Mouse (Mus musculus) heart, embryonic 16.5 days (tissue): ENCODE measurements at regions not wholly inside any gene's neighbourhood (a gene's known extent, or its start where the extent isn't known, plus 50 kb on each side); places are given as distances from the start of the nearest gene placed in this dataset.

Source experiments
- ATAC-seq: fragments of 200-750 bp; cut with Nextera tagmentation; replicated peaks from 2 replicates; pipeline ENCODE4 v1.8.0; 2017; ENCODE audit warnings: moderate number of reproducible peaks; ENCODE audit not compliant: insufficient read depth, low FRiP score; ENCODE audit errors: extremely low read depth
- H3K27ac ChIP-seq: fragments of 300-500 bp; sonication (generic); 2 replicates; pipeline ENCODE4 v1.5.1; 2014; ENCODE audit warnings: mild to moderate bottlenecking, low read length, control low read depth, moderate library complexity
- H3K27me3 ChIP-seq: fragments of 300-500 bp; sonication (generic); 2 replicates; pipeline ENCODE4 v1.6.1; 2014; ENCODE audit warnings: low read length, mixed read lengths; ENCODE audit not compliant: control insufficient read depth, insufficient read depth
- H3K36me3 ChIP-seq: fragments of 300-500 bp; sonication (generic); 2 replicates; pipeline ENCODE4 v1.6.1; 2014; ENCODE audit not compliant: control insufficient read depth, insufficient read depth
- H3K4me1 ChIP-seq: fragments of 300-500 bp; sonication (generic); 2 replicates; pipeline ENCODE4 v1.6.1; 2014; ENCODE audit warnings: low read length, mixed read lengths; ENCODE audit not compliant: control insufficient read depth, insufficient read depth
- H3K4me2 ChIP-seq: fragments of 300-500 bp; sonication (generic); 2 replicates; pipeline ENCODE4 v1.6.1; 2014; ENCODE audit warnings: low read depth, mild to moderate bottlenecking, control low read depth, low read length
- H3K4me3 ChIP-seq: fragments of 300-500 bp; sonication (generic); 2 replicates; pipeline ENCODE4 v1.5.1; 2014; ENCODE audit warnings: mild to moderate bottlenecking, control low read depth, low read length
- H3K9ac ChIP-seq: fragments of 300-500 bp; sonication (generic); 2 replicates; pipeline ENCODE4 v1.6.1; 2014; ENCODE audit warnings: low read length, control low read depth
- H3K9me3 ChIP-seq: fragments of 300-500 bp; sonication (generic); replicated peaks from 2 replicates; pipeline ENCODE4 v1.6.1; 2016; ENCODE audit warnings: low read length; ENCODE audit not compliant: control insufficient read depth
- WGBS: fragments of 180-500 bp; shearing (Covaris S2); extraction: QIAGEN DNeasy Blood & Tissue Kit; methylation state at CpG from one replicate; pipeline ENCODE4 v1.1.7; 2014; 5-methylcytosine and 5-hydroxymethylcytosine counted together

GRCm38 (mm10) chr11:26996292-26997099 is 402.7 kb upstream of the Vrk2 start:
- Histone ChIP-seq H3K27ac (no peak overlapping the region), H3K4me1 (no peaks in the 10 kb centered on the region), H3K36me3 (no peaks in the 10 kb centered on the region), H3K4me3 (no peak overlapping the region), H3K27me3 (no peaks in the 10 kb centered on the region), H3K9ac (no peak overlapping the region), H3K4me2 (no peak overlapping the region), H3K9me3 (no peaks in the 10 kb centered on the region)
- ATAC-seq: no peak
- 20% methylated on average over 3 of the region's 3 CpGs for WGBS

- no peaks in the 10 kb centered on the region for H3K36me3 ChIP-seq
- no peaks in the 10 kb centered on the region for H3K4me1 ChIP-seq
- no peak overlapping the region for H3K27ac ChIP-seq
- WGBS: 71% methylated on average over 7 of the region's 7 CpGs
- H3K4me2 ChIP-seq: no peak overlapping the region
- no peaks in the 10 kb centered on the region for H3K27me3 ChIP-seq
- no peak overlapping the region for H3K4me3 ChIP-seq
- H3K9ac ChIP-seq: no peak overlapping the region
- no peaks in the 10 kb centered on the region for H3K9me3 ChIP-seq
- ATAC-seq: no peak
These were observed 387.4 kb upstream of the Vrk2 start for GRCm38 (mm10) chr11:26981216-26981615.

GRCm38 (mm10) chr11:26972533-26973081 is 378.8 kb upstream of the Vrk2 start:
- no peak overlapping the region for H3K27ac ChIP-seq
- no peaks in the 10 kb centered on the region for H3K9me3 ChIP-seq
- 61% methylated on average over 8 of the region's 8 CpGs for WGBS
- H3K4me1 ChIP-seq: no peaks in the 10 kb centered on the region
- ATAC-seq: no peak
- H3K4me3 ChIP-seq: no peak overlapping the region
- H3K9ac ChIP-seq: no peak overlapping the region
- H3K4me2 ChIP-seq: no peak overlapping the region
- H3K27me3 ChIP-seq: no peaks in the 10 kb centered on the region
- H3K36me3 ChIP-seq: no peaks in the 10 kb centered on the region

GRCm38 (mm10) chr11:26971161-26971560 is 377.4 kb upstream of the Vrk2 start:
- no peak overlapping the region for H3K9ac ChIP-seq
- ATAC-seq: no peak
- H3K27me3 ChIP-seq: no peaks in the 10 kb centered on the region
- no peak overlapping the region for H3K4me2 ChIP-seq
- no peak overlapping the region for H3K4me3 ChIP-seq
- WGBS: 82% methylated on average over 2 of the region's 2 CpGs
- no peaks in the 10 kb centered on the region for H3K9me3 ChIP-seq
- no peaks in the 10 kb centered on the region for H3K4me1 ChIP-seq
- H3K36me3 ChIP-seq: no peaks in the 10 kb centered on the region
- H3K27ac ChIP-seq: no peak overlapping the region

DNA sequence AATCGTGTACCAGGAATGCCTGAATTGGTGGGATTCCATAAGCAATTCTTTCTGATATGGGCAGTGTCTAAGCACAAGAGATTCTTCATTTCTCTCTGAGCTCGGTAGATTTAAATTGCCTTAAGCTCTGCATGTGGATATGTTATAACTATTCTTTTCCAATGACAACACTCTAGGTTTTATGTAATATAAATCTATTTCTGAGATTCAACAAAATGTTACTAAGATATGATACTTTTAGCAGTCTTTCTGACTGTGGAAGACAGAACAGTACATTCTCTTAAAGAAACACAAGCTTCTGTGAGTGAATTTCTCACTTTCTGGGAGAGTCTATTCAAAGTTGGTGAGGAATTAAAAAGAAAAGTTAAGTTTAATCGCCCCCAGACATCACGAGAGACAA is 373.6 kb upstream of the Vrk2 start:
- H3K36me3 ChIP-seq: no peaks in the 10 kb centered on the region
- ATAC-seq: no peak
- H3K4me3 ChIP-seq: no peak overlapping the region
- H3K27ac ChIP-seq: no peak overlapping the region
- no peaks in the 10 kb centered on the region for H3K9me3 ChIP-seq
- no peak overlapping the region for H3K9ac ChIP-seq
- H3K4me1 ChIP-seq: peaks cover 10% of the 10 kb centered on the region
- no peaks in the 10 kb centered on the region for H3K27me3 ChIP-seq
- WGBS: 65% methylated on average over 4 of the region's 4 CpGs
- H3K4me2 ChIP-seq: no peak overlapping the region

- Histone ChIP-seq H3K36me3 (no peaks in the 10 kb centered on the region), H3K4me3 (no peak overlapping the region), H3K4me2 (peak overlapping the region; percentile 36), H3K27ac (0 out of 2 replicates have a peak overlapping the region, but pooled peaks have one; percentile 23), H3K4me1 (peaks cover 16% of the 10 kb centered on the region), H3K9ac (no peak overlapping the region), H3K9me3 (no peaks in the 10 kb centered on the region), H3K27me3 (no peaks in the 10 kb centered on the region)
- WGBS: 33% methylated on average over 8 of the region's 8 CpGs
- ATAC-seq: no peak
These were observed 369.3 kb upstream of the Vrk2 start for GRCm38 (mm10) chr11:26962928-26963667.

- peak overlapping the region; percentile 9; the same call in 1 of the 2 replicates for H3K27ac ChIP-seq
- no peak overlapping the region for H3K4me3 ChIP-seq
- no peaks in the 10 kb centered on the region for H3K27me3 ChIP-seq
- no peaks in the 10 kb centered on the region for H3K36me3 ChIP-seq
- ATAC-seq: peak; percentile 58
- H3K4me2 ChIP-seq: peak overlapping the region; percentile 36; the same call in 1 of the 2 replicates
- no peak overlapping the region for H3K9ac ChIP-seq
- H3K9me3 ChIP-seq: no peaks in the 10 kb centered on the region
- WGBS: 36% methylated on average over 18 of the region's 18 CpGs
- peaks cover 16% of the 10 kb centered on the region for H3K4me1 ChIP-seq
These were observed 368.5 kb upstream of the Vrk2 start for GRCm38 (mm10) chr11:26962040-26962927.

GRCm38 (mm10) chr11:26961336-26961980 is 367.7 kb upstream of the Vrk2 start:
- H3K4me3 ChIP-seq: no peak overlapping the region
- H3K27ac ChIP-seq: no peak overlapping the region
- peaks cover 16% of the 10 kb centered on the region for H3K4me1 ChIP-seq
- H3K9me3 ChIP-seq: no peaks in the 10 kb centered on the region
- no peaks in the 10 kb centered on the region for H3K27me3 ChIP-seq
- peak; percentile 90 for ATAC-seq
- 11% methylated on average over 5 of the region's 5 CpGs for WGBS
- H3K4me2 ChIP-seq: peak overlapping the region; percentile 52; the same call in 1 of the 2 replicates
- H3K36me3 ChIP-seq: no peaks in the 10 kb centered on the region
- H3K9ac ChIP-seq: no peak overlapping the region; the same call in 1 of the 2 replicates
